Mouse (Mus musculus) ES-Bruce4 (cell line): ENCODE results near the gene Luc7l3. TPM values are rescaled to one million over a fixed set of nuclear protein-coding genes. Genes with fewer than 3 reads are reported as not detected.
A peak's percentile ranks its signal among the peaks of the same experiment; 100 is the strongest.

Experiments used
- H3K27ac ChIP-seq: 2 replicates; pipeline ENCODE4 v1.5.1; 2012; ENCODE audit warnings: low read length, inconsistent platforms; ENCODE audit not compliant: insufficient read depth
- H3K27me3 ChIP-seq: 2 replicates; pipeline ENCODE4 v1.6.1; 2012; ENCODE audit warnings: mild to moderate bottlenecking, low read length, inconsistent platforms; ENCODE audit not compliant: control insufficient read depth, poor library complexity, insufficient read depth, severe bottlenecking
- H3K36me3 ChIP-seq: 2 replicates; pipeline ENCODE4 v1.6.1; 2012; ENCODE audit warnings: inconsistent platforms, mild to moderate bottlenecking, low read length, moderate library complexity; ENCODE audit not compliant: control insufficient read depth, poor library complexity, insufficient read depth, severe bottlenecking
- H3K4me1 ChIP-seq: one replicate; pipeline ENCODE4 v1.8.1; 2011; ENCODE audit warnings: low read length; ENCODE audit not compliant: control insufficient read depth, insufficient read depth
- H3K4me3 ChIP-seq: 2 replicates; pipeline ENCODE4 v1.5.1; 2011; ENCODE audit warnings: low read depth, mild to moderate bottlenecking, low read length
- H3K9ac ChIP-seq: 2 replicates; pipeline ENCODE4 v1.6.1; 2012; ENCODE audit warnings: low read depth, mild to moderate bottlenecking, inconsistent platforms; ENCODE audit not compliant: poor library complexity, severe bottlenecking
- H3K9me3 ChIP-seq: replicated peaks from 2 replicates; pipeline ENCODE4 v1.6.1; 2012; ENCODE audit warnings: mild to moderate bottlenecking, low read length, inconsistent platforms; ENCODE audit not compliant: control insufficient read depth, poor library complexity, insufficient read depth, severe bottlenecking
- CTCF ChIP-seq: IDR thresholded peaks from one replicate; pipeline ENCODE4 v1.8.1; 2011; ENCODE audit warnings: low read depth, low read length
- EP300 ChIP-seq: IDR thresholded peaks from 2 replicates; pipeline ENCODE4 v1.6.1; 2011; ENCODE audit warnings: low read depth, low read length; ENCODE audit not compliant: insufficient read depth
- POLR2A ChIP-seq: IDR thresholded peaks from one replicate; pipeline ENCODE4 v1.8.1; 2011; ENCODE audit warnings: low read length; ENCODE audit not compliant: insufficient read depth
- polyA plus RNA-seq: library from polyadenylated mRNA; stranded (reverse); fragments of >200 nt; gene quantifications from 2 replicates; pipeline ENCODE4 v1.2.4, GENCODE M21; 2011; ENCODE audit warnings: low read depth; ENCODE audit not compliant: missing spikeins, insufficient read depth, insufficient read length

Gene Luc7l3
- polyA plus RNA-seq, 1 experiment = 223 TPM

GRCm38 (mm10) chr11:94265134-94265785 is 56.5 kb downstream of the Luc7l3 start:
- Histone ChIP-seq H3K9ac (peak overlapping the region; percentile 56), H3K27ac (no peak overlapping the region), H3K9me3 (no peaks in the 10 kb centered on the region), H3K4me3 (peak overlapping the region; percentile 17; the same call in 1 of the 2 replicates), H3K4me1 (peaks cover 5% of the 10 kb centered on the region), H3K27me3 (no peaks in the 10 kb centered on the region), H3K36me3 (no peaks in the 10 kb centered on the region)
- TF ChIP-seq EP300 (no peak), CTCF (no peak), POLR2A (no peak)

DNA sequence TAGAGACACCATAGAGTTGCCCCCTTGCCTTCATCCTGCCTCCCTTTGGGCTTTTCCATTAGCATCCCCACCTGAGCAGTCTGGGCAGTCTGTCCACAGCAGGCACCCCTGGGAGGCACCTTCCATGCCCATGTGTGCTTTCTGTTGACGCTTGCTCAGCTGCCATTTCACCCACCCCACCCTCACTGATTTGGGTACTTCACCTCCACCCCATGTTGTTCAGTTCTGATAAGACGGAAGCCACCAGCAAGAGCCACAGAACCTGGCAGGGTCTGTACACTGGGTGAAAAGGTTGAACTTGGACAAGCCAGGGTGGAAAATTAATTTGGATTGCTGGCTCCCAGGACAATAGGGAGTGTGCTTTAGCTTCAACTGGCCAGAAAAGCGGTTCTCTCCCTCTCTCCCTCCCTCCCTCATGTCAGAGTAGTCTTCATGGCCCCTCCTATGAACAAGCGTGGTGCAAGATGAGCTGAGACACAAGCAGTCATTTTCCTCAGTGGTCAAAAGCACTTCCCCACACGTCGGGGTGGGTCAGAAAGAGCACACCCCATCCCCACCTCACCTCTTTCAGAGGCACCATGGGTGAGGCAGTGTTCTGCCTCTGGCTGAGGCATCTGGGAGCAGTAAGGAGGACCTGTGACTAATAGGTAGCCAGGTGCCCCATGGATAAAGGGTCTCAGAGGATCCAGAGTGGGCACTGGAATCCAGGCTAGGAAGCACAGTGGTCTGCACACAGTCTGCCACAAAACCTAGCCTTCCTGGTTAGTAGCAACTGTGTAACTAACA is 60.0 kb downstream of the Luc7l3 start:
- Histone ChIP-seq H3K9ac (no peak overlapping the region), H3K27ac (no peak overlapping the region), H3K9me3 (0 out of 2 replicates have a peak, but pooled peaks cover 2% of the 10 kb centered on the region), H3K4me1 (peaks cover 2% of the 10 kb centered on the region), H3K27me3 (no peaks in the 10 kb centered on the region), H3K4me3 (no peak overlapping the region), H3K36me3 (no peaks in the 10 kb centered on the region)
- TF ChIP-seq CTCF (no peak), POLR2A (no peak), EP300 (no peak)

GRCm38 (mm10) chr11:94259814-94260213 is 62.0 kb downstream of the Luc7l3 start:
- no peak overlapping the region for H3K9ac ChIP-seq
- no peaks in the 10 kb centered on the region for H3K4me1 ChIP-seq
- H3K27ac ChIP-seq = no peak overlapping the region
- no peak overlapping the region for H3K4me3 ChIP-seq
- no peak for TF ChIP-seq POLR2A
- TF ChIP-seq CTCF = no peak
- no peak for TF ChIP-seq EP300
- 0 out of 2 replicates have a peak, but pooled peaks cover 4% of the 10 kb centered on the region for H3K9me3 ChIP-seq
- no peaks in the 10 kb centered on the region for H3K36me3 ChIP-seq
- no peaks in the 10 kb centered on the region for H3K27me3 ChIP-seq

- no peaks in the 10 kb centered on the region for H3K27me3 ChIP-seq
- no peaks in the 10 kb centered on the region for H3K4me1 ChIP-seq
- no peak overlapping the region for H3K4me3 ChIP-seq
- H3K9me3 ChIP-seq = 0 out of 2 replicates have a peak, but pooled peaks cover 4% of the 10 kb centered on the region
- H3K9ac ChIP-seq = no peak overlapping the region
- no peaks in the 10 kb centered on the region for H3K36me3 ChIP-seq
- no peak for TF ChIP-seq POLR2A
- TF ChIP-seq EP300 = no peak
- TF ChIP-seq CTCF = no peak
- H3K27ac ChIP-seq = no peak overlapping the region
Observed at GRCm38 (mm10) chr11:94257987-94258386, 63.8 kb downstream of the Luc7l3 start.

DNA sequence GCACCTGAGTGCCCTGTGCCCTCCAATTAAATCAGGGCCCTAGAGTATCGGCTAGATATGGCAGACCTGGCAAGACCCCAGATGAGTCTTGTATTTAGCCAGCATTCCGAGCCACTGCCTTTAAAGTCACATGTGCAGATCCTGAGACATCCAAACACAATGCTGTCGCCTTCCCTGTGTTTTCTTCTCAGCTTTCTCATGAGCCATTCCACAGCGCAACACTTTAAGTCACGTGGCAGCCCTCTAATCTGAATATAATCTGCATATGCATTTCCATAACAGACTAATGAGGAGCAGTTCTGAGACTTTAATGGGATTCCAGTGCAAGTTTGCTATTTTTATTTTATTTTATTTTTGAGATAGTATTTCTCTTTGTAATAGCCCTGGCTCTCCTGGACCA is 66.1 kb downstream of the Luc7l3 start:
- 0 out of 2 replicates have a peak, but pooled peaks cover 4% of the 10 kb centered on the region for H3K9me3 ChIP-seq
- H3K4me3 ChIP-seq = no peak overlapping the region
- TF ChIP-seq POLR2A = no peak
- TF ChIP-seq CTCF = no peak
- no peak for TF ChIP-seq EP300
- H3K27me3 ChIP-seq = no peaks in the 10 kb centered on the region
- no peaks in the 10 kb centered on the region for H3K4me1 ChIP-seq
- no peaks in the 10 kb centered on the region for H3K36me3 ChIP-seq
- no peak overlapping the region for H3K9ac ChIP-seq
- no peak overlapping the region for H3K27ac ChIP-seq

DNA sequence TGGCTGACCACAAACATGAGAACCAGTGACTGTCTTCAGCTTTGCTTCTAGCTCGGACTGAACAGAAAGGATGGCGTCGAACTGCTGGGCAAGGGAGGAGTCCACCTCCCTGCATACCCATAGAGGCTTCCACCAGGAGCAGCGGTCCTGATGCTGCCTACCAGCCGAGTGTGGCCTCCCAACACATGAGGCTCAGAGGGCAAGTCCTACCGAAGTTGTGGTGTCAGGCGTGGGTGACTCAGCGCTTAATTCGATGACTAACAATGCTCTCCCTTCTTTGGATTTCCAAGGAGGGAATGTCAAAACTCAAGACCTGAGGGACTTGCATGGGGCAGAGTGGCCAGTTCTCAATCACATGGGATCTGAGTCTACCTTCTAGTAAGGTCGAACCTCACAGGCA is 68.1 kb downstream of the Luc7l3 start:
- no peak for TF ChIP-seq EP300
- no peak for TF ChIP-seq CTCF
- TF ChIP-seq POLR2A = no peak
- no peak overlapping the region for H3K9ac ChIP-seq
- no peak overlapping the region for H3K4me3 ChIP-seq
- H3K27ac ChIP-seq = no peak overlapping the region
- no peaks in the 10 kb centered on the region for H3K27me3 ChIP-seq
- no peaks in the 10 kb centered on the region for H3K36me3 ChIP-seq
- H3K4me1 ChIP-seq = no peaks in the 10 kb centered on the region
- H3K9me3 ChIP-seq = 0 out of 2 replicates have a peak, but pooled peaks cover 4% of the 10 kb centered on the region
